Mouse (Mus musculus) embryonic facial prominence, embryonic 11.5 days (tissue): ENCODE data around the gene Taf15. TPM values are rescaled to one million over a fixed set of nuclear protein-coding genes. Genes with fewer than 3 reads are reported as not detected.
A peak's percentile ranks its signal among the peaks of the same experiment; 100 is the strongest.

ENCODE experiments used
- ATAC-seq: fragments of 200-750 bp; cut with Nextera tagmentation; replicated peaks from 2 replicates; pipeline ENCODE4 v1.8.0; 2017; ENCODE audit warnings: low read depth; ENCODE audit not compliant: insufficient number of reproducible peaks, low FRiP score, low TSS enrichment
- DNase-seq: peaks from one replicate; pipeline ENCODE4 v3.0.0-alpha.2; 2015; ENCODE audit warnings: low spot score
- H3K27ac ChIP-seq: fragments of 300-500 bp; sonication (generic); replicated peaks from 2 replicates; pipeline ENCODE4 v1.5.1; 2014; ENCODE audit warnings: mild to moderate bottlenecking, low read depth, low read length, control low read depth
- H3K27me3 ChIP-seq: fragments of 300-500 bp; sonication (generic); 2 replicates; pipeline ENCODE4 v1.6.1; 2014; ENCODE audit warnings: mild to moderate bottlenecking, low read length, moderate library complexity, mixed read lengths; ENCODE audit not compliant: control insufficient read depth, insufficient read depth
- H3K36me3 ChIP-seq: fragments of 300-500 bp; sonication (generic); replicated peaks from 2 replicates; pipeline ENCODE4 v1.6.1; 2014; ENCODE audit warnings: low read depth, mild to moderate bottlenecking, low read length, moderate library complexity, mixed read lengths; ENCODE audit not compliant: control insufficient read depth, insufficient read depth
- H3K4me1 ChIP-seq: fragments of 300-500 bp; sonication (generic); 2 replicates; pipeline ENCODE4 v1.6.1; 2014; ENCODE audit warnings: low read length, mixed read lengths; ENCODE audit not compliant: control insufficient read depth, insufficient read depth
- H3K4me2 ChIP-seq: fragments of 300-500 bp; sonication (generic); 2 replicates; pipeline ENCODE4 v1.6.1; 2014; ENCODE audit warnings: low read depth, mild to moderate bottlenecking, control low read depth, low read length, moderate library complexity
- H3K4me3 ChIP-seq: fragments of 300-500 bp; sonication (generic); 2 replicates; pipeline ENCODE4 v1.5.1; 2014; ENCODE audit warnings: low read depth, low read length, control low read depth
- H3K9ac ChIP-seq: fragments of 300-500 bp; sonication (generic); replicated peaks from 2 replicates; pipeline ENCODE4 v1.6.1; 2014; ENCODE audit warnings: mild to moderate bottlenecking, control low read depth, low read length
- H3K9me3 ChIP-seq: fragments of 300-500 bp; sonication (generic); replicated peaks from 2 replicates; pipeline ENCODE4 v1.6.1; 2016; ENCODE audit warnings: mild to moderate bottlenecking, low read length, inconsistent platforms, mixed read lengths; ENCODE audit not compliant: control insufficient read depth
- WGBS: fragments of 180-500 bp; shearing (Covaris S2); extraction: QIAGEN DNeasy Blood & Tissue Kit; methylation state at CpG from one replicate; pipeline ENCODE4 v1.1.7; 2014; 5-methylcytosine and 5-hydroxymethylcytosine counted together
- polyA plus RNA-seq: library from polyadenylated mRNA; unstranded; fragments of >200 nt; fragmentation: Nextera tagmentation; extraction: Ambion mirVana; gene quantifications from 2 replicates; pipeline ENCODE4 v1.2.1, GENCODE M21; 2014

Gene Taf15
- polyA plus RNA-seq, 1 experiment from 2014 or later = 8.9 TPM

GRCm38 (mm10) chr11:83440081-83441064 lies 32.5 kb upstream of the Taf15 start:
- Histone ChIP-seq H3K4me1 (no peaks in the 10 kb centered on the region), H3K27me3 (peaks cover 39% of the 10 kb centered on the region), H3K9ac (peak overlapping the region; percentile 59), H3K4me2 (peak overlapping the region; percentile 90), H3K9me3 (no peaks in the 10 kb centered on the region), H3K36me3 (no peaks in the 10 kb centered on the region), H3K27ac (no peak overlapping the region), H3K4me3 (peak overlapping the region; percentile 52)
- DNase-seq (peak; percentile 97), ATAC-seq (peak; percentile 89)
- 1% methylated on average over 65 of the region's 75 CpGs for WGBS

- no peak overlapping the region for H3K4me3 ChIP-seq
- no peak overlapping the region for H3K9ac ChIP-seq
- ATAC-seq (no peak), DNase-seq (no peak)
- WGBS = 32% methylated on average over 7 of the region's 7 CpGs
- no peaks in the 10 kb centered on the region for H3K36me3 ChIP-seq
- H3K4me2 ChIP-seq = no peak overlapping the region
- H3K27ac ChIP-seq = no peak overlapping the region
- no peaks in the 10 kb centered on the region for H3K4me1 ChIP-seq
- peaks cover 41% of the 10 kb centered on the region for H3K27me3 ChIP-seq
- H3K9me3 ChIP-seq = no peaks in the 10 kb centered on the region
These were observed 31.7 kb upstream of the Taf15 start for GRCm38 (mm10) chr11:83441235-83441634.

- DNase-seq (peak; percentile 91), ATAC-seq (no peak)
- Histone ChIP-seq H3K4me3 (no peak overlapping the region), H3K27me3 (peaks cover 41% of the 10 kb centered on the region), H3K4me2 (peak overlapping the region; percentile 26), H3K9ac (no peak overlapping the region; the same call in 1 of the 2 replicates), H3K27ac (no peak overlapping the region), H3K9me3 (no peaks in the 10 kb centered on the region), H3K36me3 (no peaks in the 10 kb centered on the region), H3K4me1 (no peaks in the 10 kb centered on the region)
- 9% methylated on average over 29 of the region's 29 CpGs for WGBS
These were observed 30.2 kb upstream of the Taf15 start for GRCm38 (mm10) chr11:83442596-83443267.

- Histone ChIP-seq H3K4me3 (no peak overlapping the region), H3K9ac (no peak overlapping the region), H3K27ac (no peak overlapping the region), H3K36me3 (no peaks in the 10 kb centered on the region), H3K4me2 (no peak overlapping the region), H3K27me3 (peaks cover 41% of the 10 kb centered on the region), H3K4me1 (peaks cover 4% of the 10 kb centered on the region; the same call in 1 of the 2 replicates), H3K9me3 (no peaks in the 10 kb centered on the region)
- WGBS = 13% methylated on average over 7 of the region's 7 CpGs
- ATAC-seq (no peak), DNase-seq (no peak)
These were observed 29.1 kb upstream of the Taf15 start for GRCm38 (mm10) chr11:83443824-83444223.

- 0 out of 2 replicates have a peak overlapping the region, but pooled peaks have one; percentile 9 for H3K4me3 ChIP-seq
- no peaks in the 10 kb centered on the region for H3K36me3 ChIP-seq
- no peaks in the 10 kb centered on the region for H3K9me3 ChIP-seq
- H3K9ac ChIP-seq = no peak overlapping the region
- peak overlapping the region; percentile 27; the same call in 1 of the 2 replicates for H3K4me2 ChIP-seq
- peaks cover 41% of the 10 kb centered on the region for H3K27me3 ChIP-seq
- peaks cover 4% of the 10 kb centered on the region; the same call in 1 of the 2 replicates for H3K4me1 ChIP-seq
- DNase-seq (no peak), ATAC-seq (no peak)
- no peak overlapping the region for H3K27ac ChIP-seq
- WGBS = 28% methylated on average over 19 of the region's 19 CpGs
These were observed 27.9 kb upstream of the Taf15 start for GRCm38 (mm10) chr11:83445001-83445400.

GRCm38 (mm10) chr11:83447612-83448011 lies 25.3 kb upstream of the Taf15 start:
- Histone ChIP-seq H3K9ac (no peak overlapping the region), H3K27me3 (peaks cover 22% of the 10 kb centered on the region), H3K9me3 (no peaks in the 10 kb centered on the region), H3K4me1 (peaks cover 4% of the 10 kb centered on the region; the same call in 1 of the 2 replicates), H3K27ac (no peak overlapping the region), H3K36me3 (no peaks in the 10 kb centered on the region), H3K4me2 (no peak overlapping the region), H3K4me3 (no peak overlapping the region)
- DNase-seq (no peak), ATAC-seq (no peak)
- 54% methylated on average over 10 of the region's 10 CpGs for WGBS

GRCm38 (mm10) chr11:83448021-83448926 lies 24.6 kb upstream of the Taf15 start:
- peak overlapping the region; percentile 35; the same call in 1 of the 2 replicates for H3K27ac ChIP-seq
- no peak overlapping the region; the same call in 1 of the 2 replicates for H3K4me2 ChIP-seq
- ATAC-seq = no peak
- H3K9ac ChIP-seq = no peak overlapping the region
- no peaks in the 10 kb centered on the region for H3K36me3 ChIP-seq
- 25% methylated on average over 16 of the region's 16 CpGs for WGBS
- peaks cover 4% of the 10 kb centered on the region; the same call in 1 of the 2 replicates for H3K4me1 ChIP-seq
- no peak overlapping the region for H3K4me3 ChIP-seq
- no peak for DNase-seq
- H3K27me3 ChIP-seq = peaks cover 18% of the 10 kb centered on the region
- H3K9me3 ChIP-seq = no peaks in the 10 kb centered on the region
